Mouse (Mus musculus) monocyte, adult 5-6 weeks (primary cell): ENCODE results near the gene Hist2h2ab. TPM values are rescaled to one million over a fixed set of nuclear protein-coding genes. Genes with fewer than 3 reads are reported as not detected.
A peak's percentile ranks its signal among the peaks of the same experiment; 100 is the strongest.

Experiments used
- ATAC-seq: fragments of 153-309, 156-312 bp; replicated peaks from 2 replicates; pipeline ENCODE4 v1.8.0; 2017; ENCODE audit warnings: mild to moderate bottlenecking; ENCODE audit not compliant: low TSS enrichment, insufficient number of reproducible peaks, severe bottlenecking, poor library complexity, low FRiP score
- total RNA-seq: library from RNA; stranded (forward); fragments of 200-1000, 200-491, 200-594 nt; gene quantifications from 3 replicates; pipeline ENCODE4 v1.2.3, GENCODE M21; 2017

Hist2h2ab gene
- total RNA-seq, 1 experiment from 2014 or later, result 14.2 TPM

DNA sequence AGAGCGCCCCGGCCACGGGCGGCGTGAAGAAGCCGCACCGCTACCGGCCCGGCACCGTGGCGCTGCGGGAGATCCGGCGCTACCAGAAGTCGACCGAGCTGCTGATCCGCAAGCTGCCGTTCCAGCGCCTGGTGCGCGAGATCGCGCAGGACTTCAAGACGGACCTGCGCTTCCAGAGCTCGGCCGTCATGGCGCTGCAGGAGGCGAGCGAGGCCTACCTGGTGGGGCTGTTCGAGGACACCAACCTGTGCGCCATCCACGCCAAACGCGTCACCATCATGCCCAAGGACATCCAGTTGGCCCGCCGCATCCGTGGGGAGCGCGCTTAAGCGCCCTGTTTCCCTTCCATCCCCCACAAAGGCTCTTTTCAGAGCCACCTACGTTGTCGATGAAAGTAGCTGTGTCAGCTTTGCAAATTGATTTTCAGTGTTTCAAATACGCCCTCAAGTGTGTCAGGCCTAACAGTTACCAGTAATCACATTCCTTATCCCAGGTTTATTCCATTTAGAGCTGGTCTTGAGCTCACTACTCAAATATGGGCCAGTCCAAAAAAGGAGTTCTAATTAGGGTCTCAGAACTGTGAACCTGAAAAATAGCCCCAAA lies 49.2 kb downstream of the Hist2h2ab start:
- peak; percentile 20; the same call in 1 of the 2 replicates for ATAC-seq

Other genes with a start within 250 kb of the Hist2h2ab start
- gene Plekho1, start 223.9 kb upstream of the Hist2h2ab start, total RNA-seq, result 73.1 to 144 TPM (median 131 TPM) in 3 replicates
- 18.1 to 75.8 TPM (median 21.4 TPM) in 3 replicates for gene Vps45, start 161.4 kb upstream of the Hist2h2ab start, total RNA-seq
- 12.5 to 26.2 TPM (median 17.1 TPM) in 3 replicates for gene Otud7b, start 115.3 kb upstream of the Hist2h2ab start, total RNA-seq
- gene Mtmr11, start 57.9 kb upstream of the Hist2h2ab start, total RNA-seq, result 0.43 to 2.4 TPM in 2 of 3 replicates, not detected in the other
- 4.0 to 14.2 TPM (median 7.5 TPM) in 3 replicates for gene Sf3b4, start 47.5 kb upstream of the Hist2h2ab start, total RNA-seq
- 0.21 to 0.29 TPM in 2 of 3 replicates, not detected in the other for gene Sv2a, start 38.7 kb upstream of the Hist2h2ab start, total RNA-seq
- gene Bola1, start 156 bp upstream of the Hist2h2ab start, total RNA-seq, result 3.9 to 8.1 TPM (median 6.9 TPM) in 3 replicates
- 169 to 362 TPM (median 289 TPM) in 3 replicates for gene Hist2h2ac, start 1.0 kb downstream of the Hist2h2ab start, total RNA-seq
- 2.5 to 12.5 TPM (median 3.6 TPM) in 3 replicates for gene Hist2h2be, start 1.3 kb downstream of the Hist2h2ab start, total RNA-seq
- 1.5 to 1.6 TPM in 2 of 3 replicates, not detected in the other for gene Hist2h3c2, start 19.3 kb downstream of the Hist2h2ab start, total RNA-seq
- gene Hist2h2aa2, start 20.4 kb downstream of the Hist2h2ab start, total RNA-seq, result 492 to 498 TPM (median 493 TPM) in 3 replicates
- gene Hist2h2aa1, start 25.6 kb downstream of the Hist2h2ab start, total RNA-seq, result 960 to 1,517 TPM (median 1,455 TPM) in 3 replicates
- not detected in 3 replicates for gene Hist2h3c1, start 26.8 kb downstream of the Hist2h2ab start, total RNA-seq
- 9.6 to 40.3 TPM (median 12.9 TPM) in 3 replicates for gene Hist2h4, start 43.4 kb downstream of the Hist2h2ab start, total RNA-seq
- 4.4 to 34.9 TPM (median 10.9 TPM) in 3 replicates for gene Hist2h3b, start 48.8 kb downstream of the Hist2h2ab start, total RNA-seq
- gene Hist2h2bb, start 49.9 kb downstream of the Hist2h2ab start, total RNA-seq, result 249 to 540 TPM (median 349 TPM) in 3 replicates
- 11.6 to 16.4 TPM (median 12.6 TPM) in 3 replicates for gene Fcgr1, start 74.1 kb downstream of the Hist2h2ab start, total RNA-seq
- not detected in 3 replicates for gene BC107364, start 232.4 kb downstream of the Hist2h2ab start, total RNA-seq